Mouse (Mus musculus) midbrain, embryonic 15.5 days (tissue): ENCODE measurements around the gene Gsta2. TPM values are rescaled to one million over a fixed set of nuclear protein-coding genes. Genes with fewer than 3 reads are reported as not detected.
A peak's percentile ranks its signal among the peaks of the same experiment; 100 is the strongest.
"Not testable (repeated sequence)": the region's sequence is repeated elsewhere in the genome, so short reads cannot be mapped to it uniquely, and the experiment has no call there.

ENCODE experiments used
- ATAC-seq: fragments of 200-750 bp; cut with Nextera tagmentation; replicated peaks from 2 replicates; pipeline ENCODE4 v1.8.0; 2017; ENCODE audit warnings: moderate TSS enrichment
- H3K27ac ChIP-seq: fragments of 300-500 bp; sonication (generic); 2 replicates; pipeline ENCODE4 v1.5.1; 2015; ENCODE audit warnings: mild to moderate bottlenecking, inconsistent platforms
- H3K27me3 ChIP-seq: fragments of 300-500 bp; sonication (generic); replicated peaks from 2 replicates; pipeline ENCODE4 v1.6.1; 2015; ENCODE audit warnings: inconsistent platforms
- H3K36me3 ChIP-seq: fragments of 300-500 bp; sonication (generic); replicated peaks from 2 replicates; pipeline ENCODE4 v1.6.1; 2015; ENCODE audit warnings: inconsistent platforms
- H3K4me1 ChIP-seq: fragments of 300-500 bp; sonication (generic); 2 replicates; pipeline ENCODE4 v1.6.1; 2015; ENCODE audit warnings: inconsistent platforms
- H3K4me2 ChIP-seq: fragments of 300-500 bp; sonication (generic); 2 replicates; pipeline ENCODE4 v1.6.1; 2015; ENCODE audit warnings: inconsistent platforms, mild to moderate bottlenecking, moderate library complexity
- H3K4me3 ChIP-seq: fragments of 300-500 bp; sonication (generic); 2 replicates; pipeline ENCODE4 v1.5.1; 2015; ENCODE audit warnings: mild to moderate bottlenecking, inconsistent platforms
- H3K9ac ChIP-seq: fragments of 300-500 bp; sonication (generic); 2 replicates; pipeline ENCODE4 v1.6.1; 2015; ENCODE audit warnings: mild to moderate bottlenecking, inconsistent platforms
- H3K9me3 ChIP-seq: fragments of 300-500 bp; sonication (generic); 2 replicates; pipeline ENCODE4 v1.6.1; 2016; ENCODE audit warnings: inconsistent platforms
- WGBS: fragments of 180-500 bp; shearing (Covaris S2); methylation state at CpG from one replicate; pipeline ENCODE4 v1.1.7; 2015; ENCODE audit warnings: mixed read lengths; 5-methylcytosine and 5-hydroxymethylcytosine counted together
- polyA plus RNA-seq: library from polyadenylated mRNA; unstranded; fragments of >200 nt; fragmentation: Nextera tagmentation; extraction: Ambion mirVana; gene quantifications from 2 replicates; pipeline ENCODE4 v1.2.1, GENCODE M21; 2015

Gene Gsta2
- polyA plus RNA-seq, 1 experiment from 2014 or later: not detected

DNA sequence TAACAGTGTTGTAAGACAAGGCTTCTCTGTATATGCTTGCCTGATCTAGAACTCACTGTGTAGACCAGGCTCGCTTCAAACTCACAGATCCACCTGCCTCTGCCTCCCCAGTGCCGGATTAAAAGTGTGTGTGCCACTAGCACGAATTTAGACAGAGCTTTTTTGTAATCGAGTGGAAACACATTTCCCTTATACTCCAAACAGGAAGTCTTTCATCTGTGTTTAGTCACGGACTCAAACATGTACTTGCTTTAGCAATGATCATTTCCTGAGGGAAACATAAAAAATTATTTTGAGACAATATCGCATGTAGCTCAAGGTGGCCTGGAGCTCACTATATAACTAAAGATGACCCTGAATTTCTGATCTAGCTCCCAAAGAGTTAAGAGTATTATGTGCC is 7.8 kb upstream of the Gsta2 start:
- Histone ChIP-seq H3K36me3 (no peaks in the 10 kb centered on the region), H3K4me2 (no peak overlapping the region), H3K27ac (no peak overlapping the region), H3K4me1 (no peaks in the 10 kb centered on the region), H3K4me3 (no peak overlapping the region), H3K27me3 (no peaks in the 10 kb centered on the region), H3K9me3 (no peaks in the 10 kb centered on the region), H3K9ac (no peak overlapping the region)
- no peak for ATAC-seq
- 78% methylated on average over 6 of the region's 6 CpGs for WGBS

GRCm38 (mm10) chr9:78360484-78360872 is 4.9 kb upstream of the Gsta2 start:
- no peak overlapping the region for H3K27ac ChIP-seq
- ATAC-seq: no peak
- no peaks in the 10 kb centered on the region for H3K36me3 ChIP-seq
- WGBS: 56% methylated on average over 2 of the region's 2 CpGs
- H3K4me3 ChIP-seq: no peak overlapping the region
- H3K9ac ChIP-seq: no peak overlapping the region
- H3K4me1 ChIP-seq: no peaks in the 10 kb centered on the region
- no peaks in the 10 kb centered on the region for H3K9me3 ChIP-seq
- no peaks in the 10 kb centered on the region for H3K27me3 ChIP-seq
- H3K4me2 ChIP-seq: no peak overlapping the region

GRCm38 (mm10) chr9:78359750-78360483 is 4.3 kb upstream of the Gsta2 start:
- Histone ChIP-seq H3K9me3 (no peaks in the 10 kb centered on the region), H3K4me2 (no peak overlapping the region), H3K36me3 (no peaks in the 10 kb centered on the region), H3K4me1 (no peaks in the 10 kb centered on the region), H3K27me3 (no peaks in the 10 kb centered on the region), H3K4me3 (no peak overlapping the region), H3K27ac (no peak overlapping the region), H3K9ac (no peak overlapping the region)
- no peak for ATAC-seq
- 82% methylated on average over 6 of the region's 6 CpGs for WGBS

- 21% methylated on average over 9 of the region's 9 CpGs for WGBS
- H3K27me3 ChIP-seq: no peaks in the 10 kb centered on the region
- H3K9me3 ChIP-seq: no peaks in the 10 kb centered on the region
- H3K9ac ChIP-seq: no peak overlapping the region
- no peak overlapping the region for H3K4me2 ChIP-seq
- ATAC-seq: 0 out of 2 replicates have a peak, but pooled peaks have one; percentile 27
- no peak overlapping the region for H3K4me3 ChIP-seq
- H3K27ac ChIP-seq: no peak overlapping the region
- H3K36me3 ChIP-seq: no peaks in the 10 kb centered on the region
- no peaks in the 10 kb centered on the region for H3K4me1 ChIP-seq
These were observed 2.5 kb upstream of the Gsta2 start for GRCm38 (mm10) chr9:78358053-78358452.

GRCm38 (mm10) chr9:78354665-78355578 is 666 bp downstream of the Gsta2 start:
- no peaks in the 10 kb centered on the region for H3K27me3 ChIP-seq
- H3K4me2 ChIP-seq: no peak overlapping the region
- no peaks in the 10 kb centered on the region for H3K9me3 ChIP-seq
- H3K27ac ChIP-seq: no peak overlapping the region
- 84% methylated on average over 11 of the region's 11 CpGs for whole genome bisulfite sequencing
- no peaks in the 10 kb centered on the region for H3K36me3 ChIP-seq
- ATAC-seq: no peak
- H3K9ac ChIP-seq: no peak overlapping the region
- no peak overlapping the region for H3K4me3 ChIP-seq
- H3K4me1 ChIP-seq: no peaks in the 10 kb centered on the region

- Histone ChIP-seq H3K36me3 (no peaks in the 10 kb centered on the region), H3K9me3 (no peaks in the 10 kb centered on the region), H3K9ac (no peak overlapping the region), H3K4me2 (no peak overlapping the region), H3K27ac (no peak overlapping the region), H3K4me3 (no peak overlapping the region), H3K4me1 (no peaks in the 10 kb centered on the region), H3K27me3 (no peaks in the 10 kb centered on the region)
- no peak for ATAC-seq
- WGBS: 88% methylated on average over 6 of the region's 6 CpGs
These were observed 3.9 kb downstream of the Gsta2 start for GRCm38 (mm10) chr9:78351504-78352220.

- ATAC-seq: not testable (repeated sequence)
These were observed 5.6 kb downstream of the Gsta2 start for GRCm38 (mm10) chr9:78350007-78350406.

DNA sequence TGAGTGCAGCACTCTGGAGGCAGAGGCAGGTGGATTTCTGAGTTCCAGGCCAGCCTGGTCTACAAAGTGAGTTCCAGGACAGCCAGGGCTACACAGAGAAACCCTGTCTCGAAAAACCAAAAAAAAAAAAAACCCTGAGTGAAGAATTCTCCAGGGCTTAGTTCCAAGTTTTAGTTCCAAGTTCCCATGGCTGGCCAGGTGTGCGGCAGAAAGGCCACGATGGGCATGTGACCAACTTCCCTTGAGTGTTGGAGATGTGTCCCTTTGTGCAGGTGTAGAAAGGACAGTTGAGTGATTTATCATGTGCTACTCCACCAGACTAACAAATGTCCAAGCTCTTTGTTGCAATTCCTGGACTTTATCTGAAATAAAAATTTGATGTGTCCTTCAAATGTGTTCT is 6.4 kb downstream of the Gsta2 start:
- not testable (repeated sequence) for ATAC-seq, H3K9ac ChIP-seq, H3K4me2 ChIP-seq, H3K4me1 ChIP-seq, H3K27ac ChIP-seq, H3K27me3 ChIP-seq, H3K36me3 ChIP-seq, H3K4me3 ChIP-seq, H3K9me3 ChIP-seq
- WGBS: 88% methylated on average over 3 of the region's 3 CpGs

More at GRCm38 (mm10) chr9:78350007-78350406, 5.6 kb downstream of the Gsta2 start:
- H3K4me2 ChIP-seq, H3K9ac ChIP-seq, H3K4me3 ChIP-seq, H3K36me3 ChIP-seq, H3K27me3 ChIP-seq, H3K4me1 ChIP-seq, H3K9me3 ChIP-seq, H3K27ac ChIP-seq: not testable (repeated sequence)

- not testable (repeated sequence) for H3K9ac ChIP-seq, H3K4me1 ChIP-seq, H3K4me3 ChIP-seq, H3K27ac ChIP-seq, H3K4me2 ChIP-seq, H3K27me3 ChIP-seq, H3K36me3 ChIP-seq, H3K9me3 ChIP-seq, ATAC-seq
- WGBS: 79% methylated on average over 6 of the region's 6 CpGs
These were observed 7.2 kb downstream of the Gsta2 start for GRCm38 (mm10) chr9:78348206-78349004.

DNA sequence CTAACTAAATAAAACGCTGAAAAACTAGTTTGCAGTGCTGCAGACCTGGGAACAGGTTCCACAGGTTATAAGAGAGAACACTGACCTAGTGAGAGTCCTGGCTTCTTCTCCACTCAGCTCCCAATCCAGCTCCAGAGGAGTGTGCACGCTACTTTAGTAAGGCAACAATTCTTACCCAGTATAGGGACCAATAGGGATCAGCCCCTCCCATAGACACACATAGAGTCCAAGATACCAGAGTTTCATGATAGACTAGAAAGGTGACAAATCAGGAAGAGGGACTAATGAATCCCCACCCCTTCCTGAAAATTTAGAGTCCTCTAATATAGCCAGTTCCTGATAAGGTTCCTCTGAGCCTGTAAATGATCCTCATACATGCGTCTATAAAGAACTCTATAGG is 8.6 kb downstream of the Gsta2 start:
- H3K4me3 ChIP-seq: no peak overlapping the region
- no peaks in the 10 kb centered on the region for H3K9me3 ChIP-seq
- H3K36me3 ChIP-seq: no peaks in the 10 kb centered on the region
- WGBS: 76% methylated on average over 3 of the region's 3 CpGs
- no peak for ATAC-seq
- no peak overlapping the region for H3K9ac ChIP-seq
- H3K27me3 ChIP-seq: no peaks in the 10 kb centered on the region
- no peak overlapping the region for H3K27ac ChIP-seq
- no peak overlapping the region for H3K4me2 ChIP-seq
- H3K4me1 ChIP-seq: no peaks in the 10 kb centered on the region

DNA sequence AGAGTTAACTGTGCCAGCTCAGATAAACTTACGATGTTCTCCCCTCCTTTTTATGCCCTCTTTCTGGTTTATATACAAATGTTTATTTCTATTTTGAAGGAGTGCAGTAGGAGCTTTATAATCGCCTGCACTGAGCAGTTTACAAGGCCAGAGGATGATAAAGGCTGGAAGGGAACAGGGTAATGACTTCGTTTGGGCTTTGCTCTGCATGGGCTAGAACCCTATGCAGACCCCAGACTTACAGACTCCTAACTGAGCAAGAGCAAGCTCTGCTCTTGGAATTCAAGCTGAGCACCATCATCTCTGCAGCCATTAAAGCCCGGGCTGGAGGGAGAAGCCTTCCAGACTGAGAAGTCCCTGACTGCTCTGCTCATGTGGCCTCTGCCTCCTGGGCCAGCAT is 10.4 kb downstream of the Gsta2 start:
- not testable (repeated sequence) for ATAC-seq, H3K4me1 ChIP-seq, H3K36me3 ChIP-seq, H3K27me3 ChIP-seq, H3K27ac ChIP-seq, H3K4me2 ChIP-seq, H3K4me3 ChIP-seq, H3K9me3 ChIP-seq, H3K9ac ChIP-seq
- WGBS: 69% methylated on average over 4 of the region's 4 CpGs

DNA sequence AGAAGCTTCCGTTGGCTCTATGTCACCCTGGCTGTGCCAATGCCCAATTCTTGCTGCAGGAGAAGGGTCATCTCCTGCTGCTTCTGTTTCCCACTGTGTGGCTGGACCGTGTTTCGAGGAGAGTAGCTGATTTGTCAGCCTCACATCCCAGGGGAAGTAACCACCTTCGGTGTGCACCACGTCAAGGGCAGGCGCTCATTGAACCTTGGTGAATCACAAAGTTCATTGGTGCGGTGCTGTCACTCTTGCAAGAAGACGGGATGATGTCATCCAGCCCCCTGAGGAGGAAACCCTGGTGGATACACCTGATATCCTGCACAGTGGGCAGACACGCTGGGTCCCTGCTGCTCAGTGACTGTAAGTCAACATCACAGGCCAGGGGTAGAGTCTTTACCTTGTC is 12.5 kb downstream of the Gsta2 start:
- ATAC-seq, H3K4me1 ChIP-seq, H3K27ac ChIP-seq, H3K4me2 ChIP-seq, H3K36me3 ChIP-seq, H3K27me3 ChIP-seq, H3K9me3 ChIP-seq, H3K4me3 ChIP-seq, H3K9ac ChIP-seq: not testable (repeated sequence)
- WGBS: 90% methylated on average over 9 of the region's 9 CpGs
